Mouse (Mus musculus): ENCODE measurements at regions not wholly inside any gene's neighbourhood (a gene's known extent, or its start where the extent isn't known, plus 50 kb on each side); places are given as distances from the start of the nearest gene placed in this dataset.
A peak's percentile ranks its signal among the peaks of the same experiment; 100 is the strongest.

- no peak for DNase-seq (ENCODE audit: low spot score in 2 of 2)
These were observed 52.0 kb upstream of the Dynlrb2 start for GRCm38 (mm10) chr8:116452806-116453205.

GRCm38 (mm10) chr8:116451397-116451796, 53.4 kb upstream of the Dynlrb2 start:
- no peak for DNase-seq (ENCODE audit: low spot score in 2 of 2)

GRCm38 (mm10) chr8:116447452-116447851, 57.3 kb upstream of the Dynlrb2 start:
- DNase-seq (ENCODE audit: low spot score in 2 of 2): no peak

- no peak for DNase-seq (ENCODE audit: low spot score in 2 of 2)
These were observed 61.9 kb upstream of the Dynlrb2 start for GRCm38 (mm10) chr8:116442827-116443226.

- DNase-seq (ENCODE audit: low spot score in 2 of 2): peak; percentile 70 to 76
These were observed 65.9 kb upstream of the Dynlrb2 start for GRCm38 (mm10) chr8:116438895-116439294.

GRCm38 (mm10) chr8:116435268-116435980, 69.3 kb upstream of the Dynlrb2 start:
- DNase-seq (ENCODE audit: low spot score in 2 of 2): no peak

- no peak for DNase-seq (ENCODE audit: low spot score in 2 of 2)
These were observed 74.7 kb upstream of the Dynlrb2 start for GRCm38 (mm10) chr8:116430051-116430450.

GRCm38 (mm10) chr8:116429649-116430048, 75.1 kb upstream of the Dynlrb2 start:
- DNase-seq (ENCODE audit: low spot score in 2 of 2): no peak

- DNase-seq (ENCODE audit: low spot score in 2 of 2): no peak
These were observed 81.9 kb upstream of the Dynlrb2 start for GRCm38 (mm10) chr8:116422826-116423225.

- DNase-seq (ENCODE audit: low spot score in 2 of 2): no peak
These were observed 92.1 kb upstream of the Dynlrb2 start for GRCm38 (mm10) chr8:116412703-116413102.

GRCm38 (mm10) chr8:116410041-116410440, 94.7 kb upstream of the Dynlrb2 start:
- no peak for DNase-seq (ENCODE audit: low spot score in 2 of 2)

GRCm38 (mm10) chr8:116409011-116409410, 95.8 kb upstream of the Dynlrb2 start:
- DNase-seq (ENCODE audit: low spot score in 2 of 2): no peak

GRCm38 (mm10) chr8:116404571-116404970, 100.2 kb upstream of the Dynlrb2 start:
- DNase-seq (ENCODE audit: low spot score in 2 of 2): no peak

GRCm38 (mm10) chr8:116403366-116403765, 101.4 kb upstream of the Dynlrb2 start:
- DNase-seq (ENCODE audit: low spot score in 2 of 2): no peak

- no peak for DNase-seq (ENCODE audit: low spot score in 2 of 2)
These were observed 105.3 kb upstream of the Dynlrb2 start for GRCm38 (mm10) chr8:116399452-116399851.

GRCm38 (mm10) chr8:116398565-116399205, 106.1 kb upstream of the Dynlrb2 start:
- no peak for DNase-seq (ENCODE audit: low spot score in 2 of 2)

- no peak for DNase-seq (ENCODE audit: low spot score in 2 of 2)
These were observed 119.4 kb upstream of the Dynlrb2 start for GRCm38 (mm10) chr8:116385193-116385955.

- no peak for DNase-seq (ENCODE audit: low spot score in 2 of 2)
These were observed 120.2 kb upstream of the Dynlrb2 start for GRCm38 (mm10) chr8:116384418-116385089.

- no peak for DNase-seq (ENCODE audit: low spot score in 2 of 2)
These were observed 121.0 kb upstream of the Dynlrb2 start for GRCm38 (mm10) chr8:116383495-116384417.

GRCm38 (mm10) chr8:116383036-116383435, 121.7 kb upstream of the Dynlrb2 start:
- DNase-seq (ENCODE audit: low spot score in 2 of 2): no peak

GRCm38 (mm10) chr8:116380601-116381000, 124.2 kb upstream of the Dynlrb2 start:
- DNase-seq (ENCODE audit: low spot score in 2 of 2): no peak

All from cerebellum, postnatal 4 days (tissue).